Mouse (Mus musculus): ENCODE measurements around the gene Bola3.

Bola3 gene

GRCm38 (mm10) chr6:83396711-83397110, 47.8 kb downstream of the Bola3 start:
- DNase-seq: no peak

GRCm38 (mm10) chr6:83397728-83398127, 48.8 kb downstream of the Bola3 start:
- no peak for DNase-seq

GRCm38 (mm10) chr6:83399790-83400189, 50.8 kb downstream of the Bola3 start:
- DNase-seq: no peak

GRCm38 (mm10) chr6:83403481-83403880, 54.5 kb downstream of the Bola3 start:
- DNase-seq: no peak

GRCm38 (mm10) chr6:83404571-83404970, 55.6 kb downstream of the Bola3 start:
- no peak for DNase-seq

GRCm38 (mm10) chr6:83405511-83406064, 56.6 kb downstream of the Bola3 start:
- no peak for DNase-seq

- no peak for DNase-seq
These were observed 59.6 kb downstream of the Bola3 start for GRCm38 (mm10) chr6:83408510-83408909.

Measured in thymus, postnatal 25 days (tissue).